Mouse (Mus musculus) limb, embryonic 11.5 days (tissue): ENCODE data around the gene Arid3a. TPM values are rescaled to one million over a fixed set of nuclear protein-coding genes. Genes with fewer than 3 reads are reported as not detected.

ENCODE experiments used
- ATAC-seq: fragments of 200-750 bp; cut with Nextera tagmentation; 2 replicates; pipeline ENCODE4 v1.8.0; 2017; ENCODE audit warnings: low read depth; ENCODE audit not compliant: insufficient number of reproducible peaks, low FRiP score, low TSS enrichment
- DNase-seq: peaks from one replicate; pipeline ENCODE4 v3.0.0-alpha.2; 2015; ENCODE audit warnings: low spot score
- H3K27ac ChIP-seq: fragments of 300-500 bp; sonication (generic); replicated peaks from 2 replicates; pipeline ENCODE4 v1.5.1; 2014; ENCODE audit warnings: low read depth, mild to moderate bottlenecking, low read length
- H3K27me3 ChIP-seq: fragments of 300-500 bp; sonication (generic); 2 replicates; pipeline ENCODE4 v1.6.1; 2014; ENCODE audit warnings: mild to moderate bottlenecking, low read length, mixed read lengths; ENCODE audit not compliant: control insufficient read depth, insufficient read depth
- H3K36me3 ChIP-seq: fragments of 300-500 bp; sonication (generic); 2 replicates; pipeline ENCODE4 v1.6.1; 2014; ENCODE audit warnings: mild to moderate bottlenecking, low read length, moderate library complexity, mixed read lengths; ENCODE audit not compliant: control insufficient read depth, insufficient read depth
- H3K4me1 ChIP-seq: fragments of 300-500 bp; sonication (generic); 2 replicates; pipeline ENCODE4 v1.6.1; 2014; ENCODE audit warnings: low read length, mixed read lengths; ENCODE audit not compliant: control insufficient read depth, insufficient read depth
- H3K4me2 ChIP-seq: fragments of 300-500 bp; sonication (generic); 2 replicates; pipeline ENCODE4 v1.6.1; 2014; ENCODE audit warnings: low read depth, mild to moderate bottlenecking, moderate library complexity; ENCODE audit not compliant: severe bottlenecking
- H3K4me3 ChIP-seq: fragments of 300-500 bp; sonication (generic); 2 replicates; pipeline ENCODE4 v1.5.1; 2014; ENCODE audit warnings: low read depth, low read length
- H3K9ac ChIP-seq: fragments of 300-500 bp; sonication (generic); 2 replicates; pipeline ENCODE4 v1.6.1; 2014; ENCODE audit warnings: mild to moderate bottlenecking, low read length
- H3K9me3 ChIP-seq: fragments of 300-500 bp; sonication (generic); 2 replicates; pipeline ENCODE4 v1.6.1; 2016; ENCODE audit warnings: low read length; ENCODE audit not compliant: control insufficient read depth
- WGBS: fragments of 180-500 bp; shearing (Covaris S2); extraction: QIAGEN DNeasy Blood & Tissue Kit; methylation state at CpG from one replicate; pipeline ENCODE4 v1.1.7; 2014; 5-methylcytosine and 5-hydroxymethylcytosine counted together
- polyA plus RNA-seq: library from polyadenylated mRNA; unstranded; fragments of >200 nt; fragmentation: Nextera tagmentation; extraction: Ambion mirVana; gene quantifications from 2 replicates; pipeline ENCODE4 v1.2.1, GENCODE M21; 2014

Gene Arid3a
- polyA plus RNA-seq, 1 experiment from 2014 or later, result 12.9 TPM

DNA sequence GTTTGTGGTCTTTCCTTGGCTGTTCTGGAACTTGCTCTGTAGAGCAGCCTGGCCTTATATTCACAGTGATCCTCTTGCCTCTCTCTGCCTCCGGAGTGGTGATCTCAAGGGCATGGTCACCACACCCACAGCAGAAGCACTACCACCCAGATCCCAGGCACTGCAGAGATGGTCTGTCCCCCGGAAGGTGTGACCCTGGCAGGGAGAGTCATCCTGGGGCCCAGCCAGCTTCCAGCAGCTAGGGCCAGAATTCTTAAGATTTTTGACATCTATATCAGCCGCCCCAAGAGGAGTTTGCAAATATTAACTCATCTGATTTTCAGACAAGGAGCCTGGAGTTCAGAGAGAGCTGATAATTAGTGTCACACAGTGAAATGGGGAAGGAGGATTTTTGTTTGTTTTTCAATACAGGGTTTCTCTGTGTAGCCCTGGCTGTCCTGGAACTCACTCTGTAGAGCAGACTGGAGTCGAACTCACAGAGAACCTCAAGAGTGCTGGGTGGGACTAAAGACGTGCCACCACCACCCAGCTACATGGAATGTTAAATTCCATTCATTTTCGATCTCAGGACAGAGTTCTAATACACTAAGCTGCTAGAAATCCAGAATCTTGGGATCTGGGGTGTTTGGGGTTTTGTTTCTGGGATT lies 59.5 kb downstream of the Arid3a start:
- Histone ChIP-seq H3K9ac (no peak overlapping the region), H3K36me3 (peaks cover 5% of the 10 kb centered on the region; the same call in 1 of the 2 replicates), H3K27ac (no peak overlapping the region), H3K4me3 (0 out of 2 replicates have a peak overlapping the region, but pooled peaks have one; percentile 9), H3K9me3 (no peaks in the 10 kb centered on the region; the same call in 1 of the 2 replicates), H3K27me3 (no peaks in the 10 kb centered on the region), H3K4me2 (peak overlapping the region; percentile 54), H3K4me1 (peaks cover 47% of the 10 kb centered on the region)
- 42% methylated on average over 6 of the region's 6 CpGs for WGBS
- DNase-seq (no peak), ATAC-seq (no peak)

DNA sequence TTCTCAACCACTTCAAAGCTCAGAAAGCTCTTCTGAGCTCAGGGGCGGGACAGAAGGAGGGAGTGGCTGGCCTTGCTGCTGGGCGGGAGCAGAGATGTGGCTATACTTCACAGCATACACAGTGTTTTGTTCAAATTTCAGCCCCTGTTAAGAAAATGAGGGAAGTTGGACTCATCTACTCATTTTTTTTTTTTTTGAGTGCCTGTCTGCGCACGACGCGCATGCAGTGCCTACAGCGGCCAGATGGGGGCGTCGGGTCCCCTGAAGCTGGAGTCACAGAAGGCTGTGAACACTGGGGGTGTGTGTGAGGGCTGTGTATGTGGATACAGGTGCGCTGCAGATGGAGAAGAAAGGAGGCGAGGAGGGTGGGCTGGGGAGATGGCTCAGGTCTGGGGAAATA lies 60.1 kb downstream of the Arid3a start:
- H3K9ac ChIP-seq, result 0 out of 2 replicates have a peak overlapping the region, but pooled peaks have one; percentile 7
- H3K4me2 ChIP-seq, result peak overlapping the region; percentile 54
- peak overlapping the region; percentile 52 for H3K27ac ChIP-seq
- DNase-seq, result peak; percentile 93
- peaks cover 9% of the 10 kb centered on the region; the same call in 1 of the 2 replicates for H3K36me3 ChIP-seq
- H3K9me3 ChIP-seq, result no peaks in the 10 kb centered on the region; the same call in 1 of the 2 replicates
- ATAC-seq, result no peak
- no peaks in the 10 kb centered on the region for H3K27me3 ChIP-seq
- peaks cover 47% of the 10 kb centered on the region for H3K4me1 ChIP-seq
- WGBS, result 3% methylated on average over 11 of the region's 11 CpGs
- no peak overlapping the region for H3K4me3 ChIP-seq

- no peak for ATAC-seq
- H3K4me1 ChIP-seq, result peaks cover 43% of the 10 kb centered on the region
- H3K9me3 ChIP-seq, result no peaks in the 10 kb centered on the region; the same call in 1 of the 2 replicates
- DNase-seq, result peak; percentile 45
- H3K4me2 ChIP-seq, result peak overlapping the region; percentile 54
- peak overlapping the region; percentile 65 for H3K27ac ChIP-seq
- peak overlapping the region; percentile 73 for H3K9ac ChIP-seq
- H3K27me3 ChIP-seq, result no peaks in the 10 kb centered on the region
- H3K4me3 ChIP-seq, result peak overlapping the region; percentile 62
- peaks cover 17% of the 10 kb centered on the region; the same call in 1 of the 2 replicates for H3K36me3 ChIP-seq
- WGBS, result 7% methylated on average over 27 of the region's 27 CpGs
Observed at GRCm38 (mm10) chr10:79987771-79988505, 61.1 kb downstream of the Arid3a start.

DNA sequence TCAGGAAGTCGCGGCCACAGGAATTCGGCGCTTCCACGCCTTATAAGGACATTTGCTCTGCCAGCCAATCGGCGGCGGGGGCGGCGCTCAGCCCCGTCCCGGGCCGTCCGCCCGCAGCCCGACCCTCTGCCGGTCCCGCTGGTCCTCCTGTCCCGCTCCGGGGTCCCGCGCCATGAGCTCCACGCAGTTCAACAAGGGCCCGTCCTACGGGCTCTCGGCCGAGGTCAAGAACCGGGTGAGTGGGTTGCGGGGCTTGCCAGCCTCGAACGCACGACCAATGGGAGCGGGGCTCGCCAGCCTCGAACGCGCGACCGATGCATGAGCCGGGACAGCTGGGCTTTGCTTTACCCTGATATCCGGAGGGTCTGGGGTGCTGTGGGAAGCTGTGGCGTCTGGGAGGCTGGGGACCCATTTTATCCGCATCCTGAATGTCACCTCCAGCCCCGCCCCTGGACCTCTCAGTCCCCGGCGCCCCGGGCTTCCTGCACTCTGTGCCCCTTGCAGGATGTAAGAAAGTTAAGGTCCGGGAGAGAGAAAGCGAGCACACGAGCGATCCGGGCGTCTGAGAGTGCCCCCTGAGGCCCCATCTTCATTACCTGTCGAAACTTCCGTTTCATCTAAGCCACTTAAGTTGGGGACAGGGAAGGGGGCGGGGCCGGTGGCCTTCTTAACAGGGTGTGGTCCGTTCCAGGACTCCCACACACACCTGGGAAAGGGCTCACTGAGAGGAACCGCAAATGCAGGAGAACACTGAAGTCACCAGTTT lies 61.8 kb downstream of the Arid3a start, which contains the start of gene Cnn2:
TSS of gene Cnn2 (plus strand) at position 79 of the 766 bp plus-strand sequence.
- peak within 1 kb of the TSS; percentile 54 for H3K4me2 ChIP-seq
- WGBS, result under 1% methylated on average over 58 of the region's 59 CpGs
- peaks cover 21% of the 10 kb centered on the region; the same call in 1 of the 2 replicates for H3K36me3 ChIP-seq
- H3K9me3 ChIP-seq, result no peaks in the 10 kb centered on the region; the same call in 1 of the 2 replicates
- peak within 1 kb of the TSS; percentile 65 for H3K27ac ChIP-seq
- H3K4me1 ChIP-seq, result peaks cover 38% of the 10 kb centered on the region
- H3K4me3 ChIP-seq, result peak within 1 kb of the TSS; percentile 62
- peak; percentile 81 for DNase-seq
- 0 out of 2 replicates have a peak, but pooled peaks have one; percentile 5 for ATAC-seq
- H3K27me3 ChIP-seq, result no peaks in the 10 kb centered on the region
- peak within 1 kb of the TSS; percentile 73 for H3K9ac ChIP-seq

- ATAC-seq (no peak), DNase-seq (peak; percentile 43)
- H3K27ac ChIP-seq, result no peak overlapping the region; the same call in 1 of the 2 replicates
- peaks cover 24% of the 10 kb centered on the region; the same call in 1 of the 2 replicates for H3K36me3 ChIP-seq
- WGBS, result 26% methylated on average over 8 of the region's 8 CpGs
- H3K4me2 ChIP-seq, result peak overlapping the region; percentile 54
- H3K27me3 ChIP-seq, result no peaks in the 10 kb centered on the region
- peak overlapping the region; percentile 62 for H3K4me3 ChIP-seq
- peaks cover 38% of the 10 kb centered on the region for H3K4me1 ChIP-seq
- no peaks in the 10 kb centered on the region; the same call in 1 of the 2 replicates for H3K9me3 ChIP-seq
- peak overlapping the region; percentile 38; the same call in 1 of the 2 replicates for H3K9ac ChIP-seq
Observed at GRCm38 (mm10) chr10:79989272-79989786, 62.5 kb downstream of the Arid3a start.

DNA sequence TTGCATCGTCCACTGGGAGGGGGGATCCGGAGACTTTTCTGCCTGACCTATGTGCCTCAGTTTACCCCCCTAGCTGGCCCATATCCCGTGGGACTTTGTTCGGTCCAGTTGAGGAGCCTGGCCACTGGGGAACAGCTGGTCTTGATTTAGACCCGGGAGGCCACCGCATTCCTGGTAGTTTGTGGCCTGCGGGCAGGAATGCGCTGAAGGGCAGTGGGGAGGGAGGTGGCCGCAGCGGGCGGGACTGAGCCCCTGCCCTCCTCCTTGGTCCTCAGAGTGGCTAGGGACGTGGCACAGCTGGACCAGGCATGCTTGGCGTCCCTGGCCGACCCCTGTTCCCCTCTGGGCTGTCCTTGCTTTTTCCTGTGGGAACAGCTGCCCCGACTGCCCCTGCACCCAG lies 63.0 kb downstream of the Arid3a start:
- Histone ChIP-seq H3K27me3 (no peaks in the 10 kb centered on the region), H3K4me1 (peaks cover 38% of the 10 kb centered on the region), H3K9me3 (no peaks in the 10 kb centered on the region; the same call in 1 of the 2 replicates), H3K9ac (peak overlapping the region; percentile 24), H3K4me3 (peak overlapping the region; percentile 62), H3K4me2 (peak overlapping the region; percentile 54), H3K36me3 (peaks cover 28% of the 10 kb centered on the region; the same call in 1 of the 2 replicates), H3K27ac (peak overlapping the region; percentile 38)
- DNase-seq (peak; percentile 81), ATAC-seq (0 out of 2 replicates have a peak, but pooled peaks have one; percentile 23)
- 2% methylated on average over 15 of the region's 15 CpGs for WGBS

DNA sequence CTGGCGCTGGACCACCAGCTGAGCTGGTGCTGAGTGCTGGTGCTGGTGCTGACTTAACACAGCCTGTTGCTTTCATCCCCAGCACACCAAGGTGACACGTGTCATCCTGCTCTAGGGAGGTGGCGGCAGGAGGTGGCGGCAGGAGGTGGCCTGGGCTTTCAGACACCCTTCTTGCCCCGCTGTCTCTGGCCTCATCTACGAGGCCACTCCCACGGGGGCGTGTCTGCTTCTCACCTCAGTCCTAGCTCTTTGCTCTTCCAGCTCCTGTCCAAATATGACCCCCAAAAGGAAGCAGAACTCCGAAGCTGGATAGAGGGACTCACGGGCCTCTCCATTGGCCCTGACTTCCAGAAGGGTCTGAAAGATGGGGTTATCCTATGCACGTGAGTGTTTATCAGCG lies 64.3 kb downstream of the Arid3a start:
- Histone ChIP-seq H3K27me3 (no peaks in the 10 kb centered on the region), H3K4me3 (no peak overlapping the region), H3K9me3 (no peaks in the 10 kb centered on the region; the same call in 1 of the 2 replicates), H3K27ac (no peak overlapping the region), H3K9ac (no peak overlapping the region), H3K4me1 (peaks cover 32% of the 10 kb centered on the region), H3K36me3 (peaks cover 30% of the 10 kb centered on the region; the same call in 1 of the 2 replicates), H3K4me2 (no peak overlapping the region; the same call in 1 of the 2 replicates)
- DNase-seq (no peak), ATAC-seq (no peak)
- 67% methylated on average over 12 of the region's 12 CpGs for WGBS
